Mouse (Mus musculus) limb, embryonic 14.5 days (tissue): Measurements from ENCODE around the gene Nxn. TPM values are rescaled to one million over a fixed set of nuclear protein-coding genes. Genes with fewer than 3 reads are reported as not detected.

Source experiments
- ATAC-seq: fragments of 200-750 bp; cut with Nextera tagmentation; 2 replicates; pipeline ENCODE4 v1.8.0; 2017; ENCODE audit warnings: low read depth, moderate number of reproducible peaks, moderate TSS enrichment; ENCODE audit not compliant: low FRiP score
- DNase-seq: peaks from one replicate; pipeline ENCODE4 v3.0.0-alpha.2; 2015; ENCODE audit warnings: low spot score
- H3K27ac ChIP-seq: fragments of 300-500 bp; sonication (generic); replicated peaks from 2 replicates; pipeline ENCODE4 v1.5.1; 2014; ENCODE audit warnings: low read depth, mild to moderate bottlenecking, low read length, moderate library complexity, mixed read lengths
- H3K27me3 ChIP-seq: fragments of 300-500 bp; sonication (generic); 2 replicates; pipeline ENCODE4 v1.6.1; 2014; ENCODE audit warnings: low read length, mixed read lengths; ENCODE audit not compliant: control insufficient read depth, insufficient read depth
- H3K36me3 ChIP-seq: fragments of 300-500 bp; sonication (generic); 2 replicates; pipeline ENCODE4 v1.6.1; 2014; ENCODE audit warnings: mild to moderate bottlenecking, low read length, moderate library complexity, mixed read lengths; ENCODE audit not compliant: control insufficient read depth, insufficient read depth
- H3K4me1 ChIP-seq: fragments of 300-500 bp; sonication (generic); 2 replicates; pipeline ENCODE4 v1.6.1; 2014; ENCODE audit warnings: antibody characterized with exemption, low read length, mixed read lengths; ENCODE audit not compliant: control insufficient read depth, insufficient read depth
- H3K4me2 ChIP-seq: fragments of 300-500 bp; sonication (generic); replicated peaks from 2 replicates; pipeline ENCODE4 v1.6.1; 2014; ENCODE audit warnings: low read depth, mild to moderate bottlenecking, low read length, moderate library complexity; ENCODE audit not compliant: severe bottlenecking
- H3K4me3 ChIP-seq: fragments of 300-500 bp; sonication (generic); replicated peaks from 2 replicates; pipeline ENCODE4 v1.5.1; 2014; ENCODE audit warnings: low read length
- H3K9ac ChIP-seq: fragments of 300-500 bp; sonication (generic); 2 replicates; pipeline ENCODE4 v1.6.1; 2014; ENCODE audit warnings: mild to moderate bottlenecking, low read depth, low read length, moderate library complexity; ENCODE audit not compliant: severe bottlenecking
- H3K9me3 ChIP-seq: fragments of 300-500 bp; sonication (generic); 2 replicates; pipeline ENCODE4 v1.6.1; 2016; ENCODE audit warnings: low read length; ENCODE audit not compliant: control insufficient read depth
- POLR2A ChIP-seq: fragments of 200-500 bp; IDR thresholded peaks from 2 replicates; pipeline ENCODE4 v1.8.0; 2012; ENCODE audit warnings: inconsistent platforms, mild to moderate bottlenecking, moderate library complexity, borderline replicate concordance; ENCODE audit not compliant: insufficient read depth, insufficient read length; ENCODE audit errors: extremely low read depth
- WGBS: fragments of 180-500 bp; shearing (Covaris S2); extraction: QIAGEN DNeasy Blood & Tissue Kit; methylation state at CpG from one replicate; pipeline ENCODE4 v1.1.7; 2014; 5-methylcytosine and 5-hydroxymethylcytosine counted together
- polyA plus RNA-seq, 2 experiments: library from polyadenylated mRNA; depleted of rRNA in 1 of 2; stranded (reverse) in 1 of 2; unstranded in 1 of 2; fragments of >200 nt; fragmentation: Nextera tagmentation in 1 of 2; extraction: Ambion mirVana in 1 of 2; gene quantifications; 2 replicates each; pipeline versions ENCODE4 v1.2.1 to v1.2.3; 2012 to 2014

Gene Nxn
- polyA plus RNA-seq, 2 experiments: 69.9 to 78.1 TPM

DNA sequence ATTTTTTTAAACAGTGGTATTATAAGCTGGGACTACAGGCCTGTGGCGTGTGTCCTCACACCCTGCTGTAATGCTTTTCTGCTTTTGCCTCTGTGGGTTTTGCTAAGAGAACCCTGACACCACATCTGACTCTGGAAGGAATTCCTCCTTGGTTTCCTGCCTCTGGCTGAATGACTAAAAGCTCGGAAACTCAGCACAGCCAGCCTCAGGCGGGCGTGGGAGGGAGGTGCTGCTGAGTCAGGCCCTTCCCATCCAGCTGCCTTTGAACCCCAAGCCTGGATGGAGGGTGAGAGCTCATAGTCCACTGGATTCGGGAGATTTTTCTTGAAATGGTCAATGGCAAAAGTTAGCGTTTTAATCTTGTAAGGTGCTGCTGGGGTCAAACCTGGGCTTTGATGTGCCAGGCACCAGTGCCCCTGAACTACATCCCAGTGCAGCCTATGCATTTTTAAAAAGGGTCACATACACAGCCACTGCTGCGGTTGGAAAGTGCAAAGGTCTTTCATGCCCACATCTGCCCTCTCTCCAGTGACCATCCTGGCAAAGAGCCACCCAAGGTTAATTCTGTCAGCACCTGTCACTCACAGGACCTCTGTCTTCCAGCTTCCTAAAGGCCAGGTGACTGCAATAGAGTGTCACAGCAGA lies 113.4 kb downstream of the Nxn start:
- peaks cover 7% of the 10 kb centered on the region; the same call in 1 of the 2 replicates for H3K36me3 ChIP-seq
- peaks cover 46% of the 10 kb centered on the region for H3K4me1 ChIP-seq
- no peak for TF ChIP-seq POLR2A
- H3K9me3 ChIP-seq: no peaks in the 10 kb centered on the region
- DNase-seq (peak; percentile 49), ATAC-seq (no peak)
- 30% methylated on average over 7 of the region's 7 CpGs for whole genome bisulfite sequencing
- no peak overlapping the region for H3K4me3 ChIP-seq
- no peak overlapping the region for H3K9ac ChIP-seq
- H3K27me3 ChIP-seq: no peaks in the 10 kb centered on the region
- H3K4me2 ChIP-seq: no peak overlapping the region
- 0 out of 2 replicates have a peak overlapping the region, but pooled peaks have one; percentile 13 for H3K27ac ChIP-seq

DNA sequence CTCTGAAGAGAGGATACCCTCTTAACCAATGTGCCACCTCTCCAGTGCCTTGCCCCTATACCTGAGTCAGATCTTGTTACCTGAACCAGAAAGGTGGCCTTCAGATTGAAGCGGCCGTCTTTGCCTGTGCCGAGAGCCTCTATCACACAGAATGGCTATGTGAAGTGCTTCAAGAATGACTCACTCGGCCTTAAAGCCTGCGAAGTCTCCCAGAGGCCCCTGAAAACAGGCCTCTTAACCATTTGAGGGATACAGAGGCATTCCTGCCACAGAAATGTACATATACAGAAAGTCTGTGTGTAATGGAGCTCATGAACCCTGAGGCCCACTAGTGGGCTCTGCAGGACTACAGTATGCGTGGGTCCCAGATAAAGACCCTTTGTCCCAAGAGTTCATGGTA lies 115.1 kb downstream of the Nxn start:
- Histone ChIP-seq H3K4me1 (peaks cover 46% of the 10 kb centered on the region), H3K9me3 (no peaks in the 10 kb centered on the region), H3K27me3 (no peaks in the 10 kb centered on the region), H3K4me3 (no peak overlapping the region), H3K4me2 (no peak overlapping the region), H3K27ac (no peak overlapping the region), H3K9ac (no peak overlapping the region), H3K36me3 (peaks cover 7% of the 10 kb centered on the region; the same call in 1 of the 2 replicates)
- WGBS: 78% methylated on average over 6 of the region's 6 CpGs
- ATAC-seq (no peak), DNase-seq (no peak)
- no peak for TF ChIP-seq POLR2A

DNA sequence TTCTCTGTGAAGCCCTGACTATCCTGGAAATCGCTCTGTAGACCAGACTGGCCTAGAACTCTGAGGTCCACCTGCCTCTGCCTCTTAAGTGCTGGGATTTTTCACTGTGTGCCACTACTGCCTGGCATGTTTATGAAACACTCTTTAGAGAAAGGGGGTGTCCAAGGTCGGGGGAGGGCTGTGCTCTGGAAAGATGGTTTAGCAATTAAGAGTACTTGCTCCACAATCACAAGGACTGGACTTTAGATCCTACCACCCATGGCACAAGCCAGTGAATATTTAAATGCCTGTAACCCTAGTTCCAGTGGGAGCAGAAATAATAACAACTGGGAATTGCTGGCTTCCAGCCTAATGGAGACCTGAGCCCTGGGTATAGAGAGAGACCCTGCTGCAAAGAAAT lies 119.0 kb downstream of the Nxn start:
- no peak overlapping the region for H3K4me3 ChIP-seq
- peaks cover 17% of the 10 kb centered on the region for H3K36me3 ChIP-seq
- H3K27me3 ChIP-seq: no peaks in the 10 kb centered on the region
- no peak for DNase-seq
- H3K27ac ChIP-seq: no peak overlapping the region
- peaks cover 29% of the 10 kb centered on the region for H3K4me1 ChIP-seq
- no peaks in the 10 kb centered on the region for H3K9me3 ChIP-seq
- no peak; the same call in 1 of the 2 replicates for ATAC-seq
- WGBS: 50% methylated on average over 2 of the region's 2 CpGs
- no peak overlapping the region for H3K4me2 ChIP-seq
- H3K9ac ChIP-seq: no peak overlapping the region
- no peak for TF ChIP-seq POLR2A

DNA sequence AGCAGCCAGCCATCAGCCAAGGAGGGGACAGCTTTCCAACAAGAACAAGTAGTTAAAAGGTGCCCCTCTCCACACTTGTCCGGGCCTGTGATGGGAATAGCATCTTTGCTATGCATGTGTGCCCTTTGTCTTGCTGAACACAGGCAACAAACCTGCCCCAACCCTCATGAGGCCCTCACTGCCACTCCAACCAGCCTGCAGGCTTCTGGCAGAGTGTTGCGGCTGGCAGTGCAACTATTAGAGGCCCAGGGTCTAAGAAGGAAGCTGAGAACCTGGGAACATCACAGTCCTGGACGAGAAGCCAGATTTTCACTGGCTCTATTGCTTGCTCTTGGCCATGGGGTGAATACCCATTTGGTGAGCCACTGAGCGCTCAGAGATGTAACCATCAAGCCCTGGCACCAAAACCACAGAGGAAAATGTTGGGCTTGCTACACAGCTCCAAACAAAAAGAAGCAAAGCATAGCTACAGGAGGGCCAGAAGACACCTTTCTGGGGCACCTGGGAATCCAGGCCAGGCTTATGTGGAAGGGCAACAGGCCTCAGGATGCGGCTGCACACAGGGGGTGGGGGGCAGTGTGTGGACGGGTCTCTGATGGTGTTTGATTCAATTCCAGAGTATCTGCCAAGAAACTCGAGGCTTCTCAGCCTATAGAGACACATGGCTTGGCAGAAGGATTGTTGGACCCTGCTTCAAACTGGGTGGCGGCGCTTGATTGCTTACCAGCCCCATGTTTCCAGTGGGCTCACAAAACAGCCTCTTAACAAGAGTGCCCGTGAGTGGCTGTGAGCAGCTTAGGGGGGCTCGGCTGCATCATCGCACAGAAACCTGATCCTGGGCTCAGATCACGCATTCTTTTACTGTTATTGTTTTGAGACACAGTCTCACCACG lies 119.7 kb downstream of the Nxn start:
- Histone ChIP-seq H3K27me3 (no peaks in the 10 kb centered on the region), H3K27ac (peak overlapping the region; percentile 28; the same call in 1 of the 2 replicates), H3K4me3 (no peak overlapping the region), H3K9ac (no peak overlapping the region), H3K36me3 (peaks cover 20% of the 10 kb centered on the region), H3K4me2 (no peak overlapping the region), H3K4me1 (peaks cover 24% of the 10 kb centered on the region), H3K9me3 (no peaks in the 10 kb centered on the region)
- no peak for DNase-seq
- ATAC-seq: no peak; the same call in 1 of the 2 replicates
- TF ChIP-seq POLR2A: no peak
- WGBS: 44% methylated on average over 14 of the region's 14 CpGs

DNA sequence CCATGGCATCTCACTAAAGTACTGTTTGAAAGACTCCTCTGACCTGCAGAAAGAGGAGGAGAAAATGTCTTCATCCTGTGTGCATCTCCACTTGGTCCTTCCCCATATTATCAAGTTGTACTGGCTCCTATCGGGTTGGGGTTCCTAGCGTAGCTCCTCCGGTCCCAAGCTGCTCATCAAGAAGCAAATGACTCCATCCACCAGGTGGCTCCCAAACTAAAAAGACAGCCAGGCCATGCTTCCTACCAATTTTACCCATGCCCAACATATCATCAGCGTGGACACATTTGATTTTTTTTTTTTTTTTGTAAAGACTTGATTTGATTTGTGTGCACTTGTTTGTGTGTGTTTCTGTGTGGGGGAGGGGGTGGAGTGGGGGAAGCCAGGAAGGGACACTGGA lies 126.5 kb downstream of the Nxn start:
- H3K27ac ChIP-seq: no peak overlapping the region
- 0 out of 2 replicates have a peak, but pooled peaks cover under 1% of the 10 kb centered on the region for H3K4me1 ChIP-seq
- WGBS: 79% methylated on average over 4 of the region's 4 CpGs
- ATAC-seq (no peak), DNase-seq (no peak)
- no peak overlapping the region for H3K4me2 ChIP-seq
- TF ChIP-seq POLR2A: no peak
- no peak overlapping the region for H3K9ac ChIP-seq
- no peaks in the 10 kb centered on the region for H3K27me3 ChIP-seq
- no peak overlapping the region for H3K4me3 ChIP-seq
- no peaks in the 10 kb centered on the region for H3K9me3 ChIP-seq
- peaks cover 51% of the 10 kb centered on the region for H3K36me3 ChIP-seq
